Mouse (Mus musculus) embryonic fibroblast, embryonic 13.5 days (primary cell): Measurements from ENCODE around the gene Orm1. TPM values are rescaled to one million over a fixed set of nuclear protein-coding genes. Genes with fewer than 3 reads are reported as not detected.

ENCODE experiments used
- H3K27ac ChIP-seq: 2 replicates; pipeline ENCODE4 v1.5.1; 2012; ENCODE audit warnings: low read length, control low read depth, inconsistent platforms; ENCODE audit not compliant: insufficient read depth
- H3K4me1 ChIP-seq: 2 replicates; pipeline ENCODE4 v1.6.1; 2011; ENCODE audit warnings: low read length; ENCODE audit not compliant: control insufficient read depth, insufficient read depth
- H3K4me3 ChIP-seq: 2 replicates; pipeline ENCODE4 v1.5.1; 2011; ENCODE audit warnings: mild to moderate bottlenecking, control low read depth, low read length; ENCODE audit not compliant: insufficient read depth
- CTCF ChIP-seq: IDR thresholded peaks from 2 replicates; pipeline ENCODE4 v1.5.1; 2011; ENCODE audit warnings: mild to moderate bottlenecking, control low read depth, low read length, moderate library complexity, borderline replicate concordance; ENCODE audit not compliant: insufficient read depth
- POLR2A ChIP-seq: IDR thresholded peaks from 2 replicates; pipeline ENCODE4 v1.6.1; 2011; ENCODE audit warnings: low read depth, mild to moderate bottlenecking, control low read depth, low read length, moderate library complexity
- polyA plus RNA-seq: library from polyadenylated mRNA; stranded (reverse); fragments of >200 nt; gene quantifications from 2 replicates; pipeline ENCODE4 v1.2.4, GENCODE M21; 2011; ENCODE audit warnings: low read depth; ENCODE audit not compliant: missing spikeins, insufficient read length

The Orm1 gene
- not detected in 2 replicates for polyA plus RNA-seq

- H3K4me1 ChIP-seq, result peaks cover 4% of the 10 kb centered on the region
- no peak within 1 kb of the TSS for H3K4me3 ChIP-seq
- no peak within 1 kb of the TSS for H3K27ac ChIP-seq
- TF ChIP-seq CTCF, result no peak
- TF ChIP-seq POLR2A, result no peak
Measured at GRCm38 (mm10) chr4:63344295-63344694, at the start of gene Orm1. Orm1 (plus strand) TSS chr4:63344560.

DNA sequence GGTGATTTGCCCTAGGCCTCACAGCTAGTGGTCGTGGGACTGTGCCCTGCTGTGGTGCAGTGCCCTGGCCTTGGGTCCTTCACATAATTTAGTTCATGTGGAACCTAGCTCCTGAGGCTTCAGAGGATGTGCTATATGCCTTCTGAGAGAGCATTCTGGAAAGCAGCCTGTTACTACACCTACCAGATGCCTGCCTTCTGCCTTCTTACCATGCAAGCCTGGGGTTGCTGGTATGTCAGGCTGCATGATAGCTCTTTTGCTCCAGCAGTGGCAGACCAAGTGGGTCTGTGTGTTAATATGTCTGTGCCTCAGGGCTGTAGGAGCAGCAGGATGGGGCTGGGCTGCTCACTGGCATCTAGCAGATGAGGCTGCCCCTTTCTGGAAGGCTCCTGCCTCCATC, 48.7 kb upstream of the Orm1 start:
- Histone ChIP-seq H3K4me1 (peaks cover 23% of the 10 kb centered on the region), H3K4me3 (no peak overlapping the region), H3K27ac (peak overlapping the region; percentile 73)
- TF ChIP-seq CTCF (no peak), POLR2A (no peak)

DNA sequence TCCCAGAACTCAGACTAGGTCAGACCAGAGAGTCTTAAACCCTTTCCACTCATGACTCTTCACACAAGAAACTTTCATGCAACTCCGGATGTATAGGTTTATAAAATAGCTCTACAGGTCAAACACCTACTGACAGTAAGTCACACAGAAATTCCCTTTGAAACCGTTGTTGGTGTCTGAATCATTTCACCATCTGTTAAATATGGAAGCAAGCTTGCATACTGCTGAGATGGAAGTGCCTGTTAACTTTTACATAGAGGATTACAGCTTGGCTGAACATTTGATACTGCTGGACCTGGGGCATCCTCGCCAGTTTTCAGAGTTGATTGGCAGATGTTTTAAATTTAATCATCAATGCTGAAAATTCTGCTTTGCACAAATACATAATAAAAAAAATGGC, 48.1 kb upstream of the Orm1 start:
- no peak overlapping the region for H3K4me3 ChIP-seq
- peaks cover 20% of the 10 kb centered on the region for H3K4me1 ChIP-seq
- TF ChIP-seq CTCF, result no peak
- no peak for TF ChIP-seq POLR2A
- H3K27ac ChIP-seq, result peak overlapping the region; percentile 73

DNA sequence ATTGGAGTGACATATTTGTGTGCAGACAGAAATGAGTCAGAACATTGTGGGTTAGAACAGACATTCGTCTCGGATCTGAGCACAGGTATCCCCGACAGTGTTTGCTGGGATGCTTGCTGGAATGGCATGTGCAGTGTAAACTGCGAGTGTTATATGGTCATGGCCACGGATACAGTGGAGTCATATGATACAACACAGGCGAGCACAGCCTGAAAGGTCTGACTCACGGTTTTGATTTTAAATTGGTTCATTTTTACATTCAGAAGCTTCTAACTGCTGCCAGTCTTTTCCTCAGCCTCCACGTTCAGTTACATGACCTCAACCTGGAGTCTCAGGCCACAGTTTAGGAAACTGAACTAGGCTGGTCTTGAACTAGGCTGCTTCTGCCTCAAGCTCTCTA, 47.5 kb upstream of the Orm1 start:
- peak overlapping the region; percentile 72 for H3K27ac ChIP-seq
- H3K4me1 ChIP-seq, result peaks cover 16% of the 10 kb centered on the region
- no peak for TF ChIP-seq CTCF
- TF ChIP-seq POLR2A, result no peak
- no peak overlapping the region for H3K4me3 ChIP-seq

DNA sequence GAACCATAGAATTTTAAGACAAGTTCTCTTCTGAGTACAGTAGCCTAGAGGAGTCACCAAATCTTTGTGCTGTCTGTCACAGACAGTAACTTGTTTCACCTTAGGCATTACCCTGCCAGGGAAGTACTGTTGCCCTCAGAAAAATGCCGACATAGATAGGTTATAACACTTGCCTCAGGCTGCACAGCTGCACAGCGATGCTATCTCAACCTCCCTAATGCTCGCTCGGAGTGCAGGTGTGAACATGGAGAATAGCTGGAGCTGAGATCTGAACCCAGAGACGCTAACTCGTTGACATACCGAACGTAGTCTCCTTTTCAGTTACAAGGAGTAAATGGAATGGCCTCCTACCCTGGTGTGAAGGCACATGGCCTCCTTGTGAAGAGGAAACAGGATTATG, 46.2 kb upstream of the Orm1 start:
- TF ChIP-seq CTCF, result no peak
- TF ChIP-seq POLR2A, result no peak
- Histone ChIP-seq H3K4me3 (no peak overlapping the region), H3K4me1 (peaks cover 16% of the 10 kb centered on the region), H3K27ac (no peak overlapping the region)

- H3K27ac ChIP-seq, result no peak overlapping the region
Measured at GRCm38 (mm10) chr4:63302641-63303040, 41.7 kb upstream of the Orm1 start.

GRCm38 (mm10) chr4:63307175-63308062, 36.9 kb upstream of the Orm1 start:
- no peak overlapping the region for H3K4me3 ChIP-seq
- no peak overlapping the region for H3K27ac ChIP-seq
- TF ChIP-seq CTCF (peak; percentile 37; the same call in 1 of the 2 replicates), POLR2A (no peak)
- H3K4me1 ChIP-seq, result peaks cover 4% of the 10 kb centered on the region; the same call in 1 of the 2 replicates

More at GRCm38 (mm10) chr4:63302641-63303040, 41.7 kb upstream of the Orm1 start:
- TF ChIP-seq POLR2A (no peak), CTCF (no peak)
- Histone ChIP-seq H3K4me3 (no peak overlapping the region), H3K4me1 (no peaks in the 10 kb centered on the region)

DNA sequence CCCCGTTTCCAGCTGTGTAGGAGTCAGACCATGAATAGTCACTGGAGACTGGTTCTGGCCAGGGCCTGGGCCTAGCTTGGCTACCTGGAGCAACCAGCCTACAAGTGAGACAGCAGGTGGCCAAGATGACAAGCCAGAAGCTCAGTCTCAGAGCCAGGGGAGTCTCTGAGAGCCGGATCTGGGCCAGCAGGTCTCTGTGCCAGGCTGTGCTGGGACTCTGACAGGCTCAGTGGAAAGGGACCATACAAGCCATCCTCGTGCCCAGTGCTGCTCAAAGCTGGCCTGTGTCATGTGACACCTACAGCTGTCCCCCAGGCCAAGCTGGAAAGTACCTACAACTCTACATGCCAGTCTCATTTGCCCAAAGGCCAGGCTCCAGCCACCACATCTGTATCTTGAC, 36.0 kb upstream of the Orm1 start:
- Histone ChIP-seq H3K4me1 (peaks cover 4% of the 10 kb centered on the region; the same call in 1 of the 2 replicates), H3K27ac (no peak overlapping the region), H3K4me3 (no peak overlapping the region)
- TF ChIP-seq POLR2A (no peak), CTCF (no peak)

- no peak overlapping the region for H3K4me3 ChIP-seq
- TF ChIP-seq CTCF (no peak), POLR2A (no peak)
- 0 out of 2 replicates have a peak overlapping the region, but pooled peaks have one; percentile 30 for H3K27ac ChIP-seq
- H3K4me1 ChIP-seq, result peaks cover 5% of the 10 kb centered on the region; the same call in 1 of the 2 replicates
Measured at GRCm38 (mm10) chr4:63310247-63310855, 34.0 kb upstream of the Orm1 start.

DNA sequence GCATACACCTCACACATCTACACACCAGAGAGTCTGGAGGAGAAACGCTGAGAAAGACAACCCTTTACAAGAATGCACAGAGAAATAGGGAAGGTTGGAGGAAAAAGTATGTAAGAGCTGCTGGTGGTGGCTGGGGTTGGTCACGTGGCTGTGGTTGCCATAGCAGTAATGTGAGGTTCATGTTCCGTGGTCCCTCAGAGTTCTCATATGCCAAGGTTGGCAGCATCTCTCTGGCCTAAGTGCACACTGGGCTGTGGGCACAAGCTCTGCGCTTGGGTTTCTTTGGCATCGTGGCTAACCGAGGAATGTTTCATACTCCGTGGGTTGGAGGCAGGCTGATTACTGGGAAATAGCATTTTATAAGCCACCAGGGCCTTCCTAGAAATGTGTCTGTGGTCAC, 32.9 kb upstream of the Orm1 start:
- no peak overlapping the region for H3K4me3 ChIP-seq
- H3K27ac ChIP-seq, result peak overlapping the region; percentile 30; the same call in 1 of the 2 replicates
- no peak for TF ChIP-seq POLR2A
- no peak for TF ChIP-seq CTCF
- H3K4me1 ChIP-seq, result peaks cover 11% of the 10 kb centered on the region
